Mouse (Mus musculus) heart, embryonic 12.5 days (tissue): ENCODE data around the gene Gm21970. TPM values are rescaled to one million over a fixed set of nuclear protein-coding genes. Genes with fewer than 3 reads are reported as not detected.

Source experiments
- ATAC-seq: fragments of 200-750 bp; cut with Nextera tagmentation; 2 replicates; pipeline ENCODE4 v1.8.0; 2017; ENCODE audit warnings: moderate TSS enrichment, moderate library complexity; ENCODE audit not compliant: insufficient number of reproducible peaks, low FRiP score
- H3K27ac ChIP-seq: fragments of 300-500 bp; sonication (generic); 2 replicates; pipeline ENCODE4 v1.5.1; 2016; ENCODE audit warnings: mild to moderate bottlenecking, moderate library complexity; ENCODE audit not compliant: poor library complexity, severe bottlenecking
- H3K27me3 ChIP-seq: fragments of 300-500 bp; sonication (generic); replicated peaks from 2 replicates; pipeline ENCODE4 v1.6.1; 2016; ENCODE audit warnings: mild to moderate bottlenecking, moderate library complexity
- H3K36me3 ChIP-seq: fragments of 300-500 bp; sonication (generic); 2 replicates; pipeline ENCODE4 v1.6.1; 2016; ENCODE audit warnings: mild to moderate bottlenecking, moderate library complexity
- H3K4me1 ChIP-seq: fragments of 300-500 bp; sonication (generic); replicated peaks from 2 replicates; pipeline ENCODE4 v1.6.1; 2016; ENCODE audit warnings: mild to moderate bottlenecking
- H3K4me2 ChIP-seq: fragments of 300-500 bp; sonication (generic); 2 replicates; pipeline ENCODE4 v1.6.1; 2016; ENCODE audit warnings: mild to moderate bottlenecking, moderate library complexity
- H3K4me3 ChIP-seq: fragments of 300-500 bp; sonication (generic); 2 replicates; pipeline ENCODE4 v1.5.1; 2016; ENCODE audit warnings: mild to moderate bottlenecking
- H3K9ac ChIP-seq: fragments of 300-500 bp; sonication (generic); 2 replicates; pipeline ENCODE4 v1.6.1; 2016; ENCODE audit warnings: mild to moderate bottlenecking, moderate library complexity
- H3K9me3 ChIP-seq: fragments of 300-500 bp; sonication (generic); replicated peaks from 2 replicates; pipeline ENCODE4 v1.6.1; 2016; ENCODE audit warnings: mild to moderate bottlenecking, moderate library complexity
- WGBS: fragments of 180-500 bp; shearing (Covaris S2); methylation state at CpG from one replicate; pipeline ENCODE4 v1.1.7; 2016; 5-methylcytosine and 5-hydroxymethylcytosine counted together
- polyA plus RNA-seq: library from polyadenylated mRNA; unstranded; fragments of >200 nt; fragmentation: Nextera tagmentation; extraction: Ambion mirVana; gene quantifications from 2 replicates; pipeline ENCODE4 v1.2.1, GENCODE M21; 2016

Gm21970 gene
- polyA plus RNA-seq, 1 experiment from 2014 or later, result not detected

- Histone ChIP-seq H3K9me3 (no peaks in the 10 kb centered on the region), H3K27me3 (no peaks in the 10 kb centered on the region), H3K4me1 (peaks cover 25% of the 10 kb centered on the region), H3K4me2 (no peak overlapping the region), H3K4me3 (no peak overlapping the region), H3K27ac (no peak overlapping the region), H3K9ac (no peak overlapping the region), H3K36me3 (peaks cover 35% of the 10 kb centered on the region)
- no peak for ATAC-seq
- 90% methylated on average over 8 of the region's 8 CpGs for WGBS
Measured at GRCm38 (mm10) chr16:91404187-91404586, 12.7 kb downstream of the Gm21970 start.

GRCm38 (mm10) chr16:91404828-91405577 lies 13.5 kb downstream of the Gm21970 start:
- Histone ChIP-seq H3K27me3 (no peaks in the 10 kb centered on the region), H3K27ac (no peak overlapping the region), H3K9me3 (no peaks in the 10 kb centered on the region), H3K4me3 (no peak overlapping the region), H3K9ac (no peak overlapping the region), H3K36me3 (peaks cover 40% of the 10 kb centered on the region), H3K4me2 (no peak overlapping the region; the same call in 1 of the 2 replicates), H3K4me1 (peaks cover 30% of the 10 kb centered on the region)
- 75% methylated on average over 10 of the region's 10 CpGs for WGBS
- ATAC-seq, result no peak

- H3K9ac ChIP-seq, result peak within 1 kb of the TSS; percentile 88
- peaks cover 36% of the 10 kb centered on the region for H3K4me1 ChIP-seq
- ATAC-seq, result peak; percentile 92
- H3K27me3 ChIP-seq, result no peaks in the 10 kb centered on the region
- peak within 1 kb of the TSS; percentile 83 for H3K4me2 ChIP-seq
- WGBS, result 5% methylated on average over 51 of the region's 51 CpGs
- H3K9me3 ChIP-seq, result no peaks in the 10 kb centered on the region
- H3K36me3 ChIP-seq, result peaks cover 38% of the 10 kb centered on the region
- peak within 1 kb of the TSS; percentile 82 for H3K27ac ChIP-seq
- H3K4me3 ChIP-seq, result peak within 1 kb of the TSS; percentile 73
Measured at GRCm38 (mm10) chr16:91405640-91406584, 14.4 kb downstream of the Gm21970 start, which contains the start of gene Il10rb. Gene Il10rb (plus strand): TSS chr16:91406164.

GRCm38 (mm10) chr16:91406585-91407220 lies 15.2 kb downstream of the Gm21970 start:
- H3K4me3 ChIP-seq, result peak overlapping the region; percentile 73
- peak; percentile 59 for ATAC-seq
- 1% methylated on average over 13 of the region's 13 CpGs for WGBS
- no peaks in the 10 kb centered on the region for H3K27me3 ChIP-seq
- peaks cover 37% of the 10 kb centered on the region for H3K36me3 ChIP-seq
- peak overlapping the region; percentile 88 for H3K9ac ChIP-seq
- peaks cover 36% of the 10 kb centered on the region for H3K4me1 ChIP-seq
- H3K9me3 ChIP-seq, result no peaks in the 10 kb centered on the region
- peak overlapping the region; percentile 83 for H3K4me2 ChIP-seq
- peak overlapping the region; percentile 82 for H3K27ac ChIP-seq

GRCm38 (mm10) chr16:91413102-91413844 lies 21.8 kb downstream of the Gm21970 start:
- Histone ChIP-seq H3K27me3 (no peaks in the 10 kb centered on the region), H3K9me3 (no peaks in the 10 kb centered on the region), H3K4me1 (peaks cover 37% of the 10 kb centered on the region), H3K4me3 (no peak overlapping the region), H3K4me2 (no peak overlapping the region), H3K36me3 (peaks cover 60% of the 10 kb centered on the region), H3K9ac (no peak overlapping the region), H3K27ac (no peak overlapping the region)
- WGBS, result 58% methylated on average over 12 of the region's 12 CpGs
- no peak for ATAC-seq

- no peak overlapping the region for H3K4me3 ChIP-seq
- no peak overlapping the region for H3K9ac ChIP-seq
- no peak overlapping the region for H3K27ac ChIP-seq
- ATAC-seq, result no peak
- peaks cover 20% of the 10 kb centered on the region for H3K4me1 ChIP-seq
- H3K4me2 ChIP-seq, result no peak overlapping the region
- H3K36me3 ChIP-seq, result peaks cover 67% of the 10 kb centered on the region
- WGBS, result 79% methylated on average over 9 of the region's 9 CpGs
- no peaks in the 10 kb centered on the region for H3K27me3 ChIP-seq
- no peaks in the 10 kb centered on the region for H3K9me3 ChIP-seq
Measured at GRCm38 (mm10) chr16:91415391-91416189, 24.1 kb downstream of the Gm21970 start.

GRCm38 (mm10) chr16:91416357-91416756 lies 24.8 kb downstream of the Gm21970 start:
- Histone ChIP-seq H3K4me3 (no peak overlapping the region), H3K36me3 (peaks cover 74% of the 10 kb centered on the region), H3K27me3 (no peaks in the 10 kb centered on the region), H3K4me2 (peak overlapping the region; percentile 49; the same call in 1 of the 2 replicates), H3K9ac (no peak overlapping the region), H3K4me1 (peaks cover 19% of the 10 kb centered on the region), H3K9me3 (no peaks in the 10 kb centered on the region), H3K27ac (peak overlapping the region; percentile 89)
- no peak for ATAC-seq
- WGBS, result 95% methylated on average over 6 of the region's 6 CpGs

GRCm38 (mm10) chr16:91416938-91417337 lies 25.4 kb downstream of the Gm21970 start:
- Histone ChIP-seq H3K9me3 (no peaks in the 10 kb centered on the region), H3K4me3 (no peak overlapping the region), H3K9ac (0 out of 2 replicates have a peak overlapping the region, but pooled peaks have one; percentile 25), H3K4me2 (peak overlapping the region; percentile 49; the same call in 1 of the 2 replicates), H3K27me3 (no peaks in the 10 kb centered on the region), H3K4me1 (peaks cover 19% of the 10 kb centered on the region), H3K36me3 (peaks cover 76% of the 10 kb centered on the region), H3K27ac (peak overlapping the region; percentile 89)
- 34% methylated on average over 7 of the region's 7 CpGs for WGBS
- ATAC-seq, result peak; percentile 46; the same call in 1 of the 2 replicates

- ATAC-seq, result no peak
- 81% methylated on average over 5 of the region's 5 CpGs for WGBS
- H3K27me3 ChIP-seq, result no peaks in the 10 kb centered on the region
- no peak overlapping the region for H3K4me2 ChIP-seq
- peaks cover 17% of the 10 kb centered on the region for H3K4me1 ChIP-seq
- H3K9me3 ChIP-seq, result no peaks in the 10 kb centered on the region
- H3K9ac ChIP-seq, result no peak overlapping the region
- H3K36me3 ChIP-seq, result peaks cover 74% of the 10 kb centered on the region
- H3K4me3 ChIP-seq, result no peak overlapping the region
- no peak overlapping the region for H3K27ac ChIP-seq
Measured at GRCm38 (mm10) chr16:91418531-91418930, 27.0 kb downstream of the Gm21970 start.
